Mouse (Mus musculus) E14TG2a.4 (cell line): Measurements from ENCODE around the gene Entpd6.

Source experiments
- CTCF ChIP-seq: conservative IDR thresholded peaks from 2 replicates; pipeline ENCODE4 v1.5.1; 2014; ENCODE audit warnings: low read length
- POU5F1 ChIP-seq: IDR thresholded peaks from 2 replicates; pipeline ENCODE4 v1.6.1; 2014; ENCODE audit warnings: low read length, borderline replicate concordance

DNA sequence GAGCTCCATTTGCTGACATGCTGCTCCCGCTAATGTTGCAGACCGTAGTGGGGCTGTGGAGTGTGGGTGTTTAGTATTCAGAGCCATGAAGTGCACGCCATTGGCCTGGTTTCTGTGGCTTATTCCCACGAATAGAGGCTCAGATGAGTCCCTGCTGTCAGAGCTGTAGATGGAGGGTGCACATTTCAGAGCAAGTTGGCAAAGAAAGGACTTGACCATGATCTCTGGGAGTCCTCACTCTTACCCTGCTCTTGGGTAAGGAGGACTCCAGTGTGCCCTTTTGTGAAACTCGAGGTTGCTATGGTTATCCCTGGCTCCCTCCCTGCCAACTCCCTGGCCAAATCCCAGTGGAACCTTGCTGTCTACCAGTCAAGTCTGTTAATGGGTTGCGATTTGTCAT lies 59.5 kb downstream of the Entpd6 start:
- TF ChIP-seq CTCF (no peak), POU5F1 (no peak)
